Mouse (Mus musculus) embryonic stem cell, embryonic (primary cell): ENCODE measurements around the gene Glb1l.

ENCODE experiments used
- CTCF ChIA-PET, 4 experiments: fragments of 300-600 bp in 2 of 4; fragments of 350-600 bp in 2 of 4; sonication (Branson Sonifier 250); formaldehyde crosslinking; loops; one replicate each; lab custom pipeline; 2022; ENCODE audit warnings: inconsistent platforms in 2 of 4; lab: Charles Lee
- POLR2A ChIA-PET, 4 experiments: fragments of 300-600 bp in 2 of 4; fragments of 350-600 bp in 2 of 4; sonication (Branson Sonifier 250); formaldehyde crosslinking; loops; one replicate each; lab custom pipeline; 2022; ENCODE audit warnings: antibody characterized with exemption in 4 of 4, inconsistent platforms in 1 of 4; lab: Charles Lee

The Glb1l gene

GRCm38 (mm10) chr1:75243411-75243810 is 32.8 kb upstream of the Glb1l start:
- POLR2A ChIA-PET = interaction anchor here in 3 of 4 experiments (0.6 to 5.3 kb wide), 14 partner anchors 8 to 999 kb away, joined by 3 to 75 read pairs (median 13); partner anchors contain the start of genes Dnajb2 (in 2 of the 3), Tuba4a (in 2 of the 3), Abcb6 (in 1 of the 3) and Ankzf1 (in 1 of the 3)

GRCm38 (mm10) chr1:75239591-75239990 is 29.0 kb upstream of the Glb1l start:
- ChIA-PET CTCF (interaction anchor here in 3 of 4 experiments (0.9 to 3.9 kb wide), 6 partner anchors 12 to 15 kb away, joined by 4 to 21 read pairs (median 4); no protein-coding TSS in a partner anchor), POLR2A (interaction anchor here in 3 of 4 experiments (0.7 to 5.3 kb wide), 15 partner anchors 10 to 77 kb away, joined by 3 to 40 read pairs (median 5); partner anchors contain the start of genes Tuba4a (in 2 of the 3) and Abcb6 (in 1 of the 3))

More at GRCm38 (mm10) chr1:75243411-75243810, 32.8 kb upstream of the Glb1l start:
- CTCF ChIA-PET = interaction anchor here in 2 of 4 experiments (0.6 to 3.0 kb wide), 7 partner anchors 8 to 119 kb away, joined by 3 to 20 read pairs (median 10); partner anchors contain the start of genes A630095N17Rik (in 1 of the 2) and Dnajb2 (in 1 of the 2)

GRCm38 (mm10) chr1:75236117-75237050 is 25.8 kb upstream of the Glb1l start, which contains the start of gene Dnajb2:
Gene Dnajb2 (plus strand): TSS chr1:75236406.
- ChIA-PET POLR2A (interaction anchor here (0.6 to 4.7 kb wide), 38 partner anchors 9 to 242 kb away, joined by 3 to 109 read pairs (median 8); partner anchors contain the start of genes Abcb6 (in 2 of the 4), Glb1l (in 2 of the 4), Stk16 (in 2 of the 4) and Tuba4a (in 2 of the 4)), CTCF (interaction anchor here (0.6 to 3.7 kb wide), 10 partner anchors 8 to 1149 kb away, joined by 3 to 20 read pairs (median 6); no protein-coding TSS in a partner anchor)

GRCm38 (mm10) chr1:75234606-75235005 is 24.0 kb upstream of the Glb1l start:
- ChIA-PET CTCF (interaction anchor here (0.5 to 3.7 kb wide), 23 partner anchors 9 to 1103 kb away, joined by 3 to 20 read pairs (median 4); partner anchors contain the start of genes Tuba4a (in 2 of the 4), Dnpep (in 1 of the 4) and Zfand2b (in 1 of the 4)), POLR2A (interaction anchor here (0.5 to 4.7 kb wide), 23 partner anchors 10 to 208 kb away, joined by 3 to 109 read pairs (median 4); partner anchors contain the start of genes Tuba4a (in 3 of the 4), Glb1l (in 2 of the 4), Stk16 (in 2 of the 4) and Zfand2b (in 2 of the 4))

- POLR2A ChIA-PET = interaction anchor here in 3 of 4 experiments (0.9 to 2.4 kb wide), 10 partner anchors 10 to 85 kb away, joined by 3 to 11 read pairs (median 5); partner anchors contain the start of genes Tuba4a (in 2 of the 3), Ankzf1 (in 1 of the 3), Atg9a (in 1 of the 3) and Dnpep (in 1 of the 3)
Observed at GRCm38 (mm10) chr1:75232489-75232888, 21.9 kb upstream of the Glb1l start.

GRCm38 (mm10) chr1:75231664-75232152 is 21.1 kb upstream of the Glb1l start, which contains the start of gene A630095N17Rik:
Gene A630095N17Rik (minus strand): TSS chr1:75232102.
- CTCF ChIA-PET = interaction anchor here in 3 of 4 experiments (0.6 to 1.8 kb wide), 9 partner anchors 11 to 24 kb away, joined by 3 to 11 read pairs (median 5); no protein-coding TSS in a partner anchor
- POLR2A ChIA-PET = interaction anchor here in 3 of 4 experiments (0.7 to 2.4 kb wide), 22 partner anchors 9 to 86 kb away, joined by 3 to 11 read pairs (median 4); partner anchors contain the start of genes Dnpep (in 2 of the 3), Tuba4a (in 2 of the 3), Zfand2b (in 2 of the 3) and Ankzf1 (in 1 of the 3)

More at GRCm38 (mm10) chr1:75232489-75232888, 21.9 kb upstream of the Glb1l start:
- CTCF ChIA-PET = interaction anchor here in 2 of 4 experiments (0.6 to 1.8 kb wide), 8 partner anchors 11 to 23 kb away, joined by 3 to 11 read pairs (median 4); no protein-coding TSS in a partner anchor

GRCm38 (mm10) chr1:75231224-75231623 is 20.6 kb upstream of the Glb1l start:
- CTCF ChIA-PET = interaction anchor here in 2 of 4 experiments (1.2 to 1.8 kb wide), 4 partner anchors 12 to 23 kb away, joined by 3 to 11 read pairs (median 6); no protein-coding TSS in a partner anchor
- POLR2A ChIA-PET = interaction anchor here in 3 of 4 experiments (0.8 to 2.4 kb wide), 15 partner anchors 9 to 86 kb away, joined by 3 to 11 read pairs (median 4); partner anchors contain the start of genes Dnpep (in 2 of the 3), Tuba4a (in 2 of the 3), Zfand2b (in 2 of the 3) and Glb1l (in 1 of the 3)

GRCm38 (mm10) chr1:75230335-75230994 is 19.9 kb upstream of the Glb1l start:
- ChIA-PET POLR2A (interaction anchor here in 2 of 4 experiments (1.1 to 2.4 kb wide), 10 partner anchors 9 to 87 kb away, joined by 3 to 8 read pairs (median 4); partner anchors contain the start of genes Dnpep (in 2 of the 2), Glb1l (in 1 of the 2), Stk16 (in 1 of the 2) and Tuba4a (in 1 of the 2)), CTCF (interaction anchor here in 2 of 4 experiments (0.6 to 1.4 kb wide), 2 partner anchors 21 to 24 kb away, joined by 5 to 6 read pairs; no protein-coding TSS in a partner anchor)

- ChIA-PET POLR2A (interaction anchor here in 3 of 4 experiments (0.6 to 5.2 kb wide), 5 partner anchors 10 to 456 kb away, joined by 3 to 83 read pairs (median 6); partner anchors contain the start of genes Glb1l (in 1 of the 3), Stk16 (in 1 of the 3) and Tuba4a (in 1 of the 3)), CTCF (interaction anchor here in 1 of 4 experiments (0.6 kb wide), 1 partner anchor 426 kb away, joined by 3 read pairs; no protein-coding TSS in a partner anchor)
Observed at GRCm38 (mm10) chr1:75229158-75229557, 18.5 kb upstream of the Glb1l start.

- ChIA-PET POLR2A (interaction anchor here (0.6 to 5.2 kb wide), 31 partner anchors 8 to 443 kb away, joined by 3 to 83 read pairs (median 4); partner anchors contain the start of genes Tuba4a (in 3 of the 4), Dnajb2 (in 2 of the 4), Glb1l (in 2 of the 4) and Stk16 (in 2 of the 4)), CTCF (interaction anchor here in 3 of 4 experiments (0.6 to 1.9 kb wide), 8 partner anchors 15 to 241 kb away, joined by 3 to 8 read pairs (median 3); no protein-coding TSS in a partner anchor)
Observed at GRCm38 (mm10) chr1:75227653-75228052, 17.0 kb upstream of the Glb1l start.

GRCm38 (mm10) chr1:75226138-75226537 is 15.5 kb upstream of the Glb1l start:
- CTCF ChIA-PET = interaction anchor here in 2 of 4 experiments (0.7 to 1.1 kb wide), 3 partner anchors 12 to 332 kb away, joined by 3 read pairs; no protein-coding TSS in a partner anchor
- POLR2A ChIA-PET = interaction anchor here in 2 of 4 experiments (0.8 to 5.2 kb wide), 5 partner anchors 10 to 46 kb away, joined by 3 to 83 read pairs (median 8); partner anchors contain the start of genes Abcb6 (in 1 of the 2), Dnajb2 (in 1 of the 2), Glb1l (in 1 of the 2) and Stk16 (in 1 of the 2)

GRCm38 (mm10) chr1:75225473-75225872 is 14.9 kb upstream of the Glb1l start:
- POLR2A ChIA-PET = interaction anchor here in 2 of 4 experiments (0.8 to 5.2 kb wide), 8 partner anchors 11 to 277 kb away, joined by 3 to 83 read pairs (median 4); partner anchors contain the start of genes Abcb6 (in 2 of the 2), Chpf (in 1 of the 2), Dnajb2 (in 1 of the 2) and Glb1l (in 1 of the 2)
- CTCF ChIA-PET = interaction anchor here in 2 of 4 experiments (0.6 to 1.1 kb wide), 5 partner anchors 9 to 122 kb away, joined by 3 to 5 read pairs (median 3); no protein-coding TSS in a partner anchor

GRCm38 (mm10) chr1:75223532-75223931 is 12.9 kb upstream of the Glb1l start:
- CTCF ChIA-PET = interaction anchor here in 2 of 4 experiments (0.7 to 1.7 kb wide), 5 partner anchors 11 to 1742 kb away, joined by 3 to 5 read pairs (median 4); partner anchors contain the start of gene Dnpep (in 1 of the 2)
- POLR2A ChIA-PET = interaction anchor here in 3 of 4 experiments (0.9 to 8.0 kb wide), 14 partner anchors 8 to 55 kb away, joined by 3 to 109 read pairs (median 4); partner anchors contain the start of genes A630095N17Rik (in 2 of the 3), Ankzf1 (in 2 of the 3), Atg9a (in 2 of the 3) and Dnajb2 (in 2 of the 3)

GRCm38 (mm10) chr1:75222926-75223325 is 12.3 kb upstream of the Glb1l start:
- POLR2A ChIA-PET = interaction anchor here in 3 of 4 experiments (0.9 to 8.0 kb wide), 16 partner anchors 9 to 54 kb away, joined by 3 to 109 read pairs (median 5); partner anchors contain the start of genes A630095N17Rik (in 2 of the 3), Ankzf1 (in 2 of the 3), Atg9a (in 2 of the 3) and Dnajb2 (in 2 of the 3)
- CTCF ChIA-PET = interaction anchor here in 1 of 4 experiments (1.0 to 1.7 kb wide), 4 partner anchors 11 to 95 kb away, joined by 4 to 5 read pairs (median 4); partner anchors contain the start of gene Dnpep
